Mouse (Mus musculus) activated CD4-positive, CD25-positive, alpha-beta regulatory T cell, adult 4 months (primary cell): ENCODE results near the gene Abca13. TPM values are rescaled to one million over a fixed set of nuclear protein-coding genes. Genes with fewer than 3 reads are reported as not detected.
"Not testable (repeated sequence)": the region's sequence is repeated elsewhere in the genome, so short reads cannot be mapped to it uniquely, and the experiment has no call there.

Source experiments
- ATAC-seq: one replicate; pipeline ENCODE4 v1.8.0; 2017
- polyA plus RNA-seq, 2 experiments: library from polyadenylated mRNA; unstranded; fragments of 100-300 nt; shearing (Covaris generic); gene quantifications; one replicate each; pipeline ENCODE4 v1.2.1; 2017

The Abca13 gene
- polyA plus RNA-seq, 2 experiments from 2014 or later: 0.03 TPM; not detected in 1

GRCm38 (mm10) chr11:9299615-9300014, 107.9 kb downstream of the Abca13 start:
- no peak for ATAC-seq

- ATAC-seq: no peak
Observed at GRCm38 (mm10) chr11:9305450-9305849, 113.7 kb downstream of the Abca13 start.

GRCm38 (mm10) chr11:9316545-9316944, 124.8 kb downstream of the Abca13 start:
- no peak for ATAC-seq

GRCm38 (mm10) chr11:9317076-9317929, 125.6 kb downstream of the Abca13 start:
- ATAC-seq: no peak

- no peak for ATAC-seq
Observed at GRCm38 (mm10) chr11:9338151-9338550, 146.4 kb downstream of the Abca13 start.

GRCm38 (mm10) chr11:9347724-9348123, 156.0 kb downstream of the Abca13 start:
- no peak for ATAC-seq

- ATAC-seq: no peak
Observed at GRCm38 (mm10) chr11:9373160-9373559, 181.4 kb downstream of the Abca13 start.

- not testable (repeated sequence) for ATAC-seq
Observed at GRCm38 (mm10) chr11:9374426-9374825, 182.7 kb downstream of the Abca13 start.

- ATAC-seq: no peak
Observed at GRCm38 (mm10) chr11:9388520-9388919, 196.8 kb downstream of the Abca13 start.

GRCm38 (mm10) chr11:9416946-9417345, 225.2 kb downstream of the Abca13 start:
- no peak for ATAC-seq

GRCm38 (mm10) chr11:9420205-9420604, 228.5 kb downstream of the Abca13 start:
- no peak for ATAC-seq

- ATAC-seq: no peak
Observed at GRCm38 (mm10) chr11:9427411-9427810, 235.7 kb downstream of the Abca13 start.

- ATAC-seq: no peak
Observed at GRCm38 (mm10) chr11:9432807-9433206, 241.1 kb downstream of the Abca13 start.

- no peak for ATAC-seq
Observed at GRCm38 (mm10) chr11:9436617-9437016, 244.9 kb downstream of the Abca13 start.

GRCm38 (mm10) chr11:9439781-9440180, 248.0 kb downstream of the Abca13 start:
- ATAC-seq: no peak

GRCm38 (mm10) chr11:9441192-9441591, 249.4 kb downstream of the Abca13 start:
- ATAC-seq: no peak

- no peak for ATAC-seq
Observed at GRCm38 (mm10) chr11:9472400-9472799, 280.7 kb downstream of the Abca13 start.

GRCm38 (mm10) chr11:9481511-9481910, 289.8 kb downstream of the Abca13 start:
- no peak for ATAC-seq

GRCm38 (mm10) chr11:9500326-9501142, 308.8 kb downstream of the Abca13 start:
- ATAC-seq: no peak

- not testable (repeated sequence) for ATAC-seq
Observed at GRCm38 (mm10) chr11:9514966-9515365, 323.2 kb downstream of the Abca13 start.

GRCm38 (mm10) chr11:9528556-9528955, 336.8 kb downstream of the Abca13 start:
- ATAC-seq: no peak

GRCm38 (mm10) chr11:9531715-9532114, 340.0 kb downstream of the Abca13 start:
- no peak for ATAC-seq

- no peak for ATAC-seq
Observed at GRCm38 (mm10) chr11:9533189-9533588, 341.4 kb downstream of the Abca13 start.
